Comparison of ENCODE assay signal across 23 mouse cellular contexts in the genomic region with DNA sequence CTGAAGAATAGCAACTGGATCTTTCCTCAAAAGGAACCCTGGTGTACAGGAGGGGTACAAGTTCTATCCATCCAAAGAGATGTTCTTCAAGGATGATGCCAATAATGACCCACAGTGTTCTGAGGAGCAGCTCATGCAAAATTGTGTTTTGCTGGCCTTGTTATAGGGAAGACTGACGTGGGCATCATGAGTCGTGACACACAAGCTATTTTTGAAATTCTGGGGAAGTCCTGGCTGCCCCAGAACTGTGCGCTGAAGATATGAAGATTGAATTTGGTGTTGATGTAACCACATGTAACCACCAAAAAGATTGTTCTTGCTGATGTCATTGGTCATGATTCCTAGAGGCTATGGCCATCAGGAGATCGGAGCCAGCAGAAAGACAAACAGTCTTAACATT. TPM values are rescaled to one million over a fixed set of nuclear protein-coding genes. Genes with fewer than 3 reads are reported as not detected.
"Had no signal": no experiment of that assay in that cellular context is flagged by ENCODE, and none has a peak within 500 bp of the region (broad histone marks: within the 10 kb centered on the region; RNA-seq: fewer than 3 reads in every experiment).

No protein-coding gene starts in this region.

- H3K4me2 ChIP-seq: lung, embryonic 14.5 days; midbrain, embryonic 12.5 days; neural tube, embryonic 13.5 days; neural tube, embryonic 15.5 days; stomach, embryonic 15.5 days had no signal

- DNase-seq: lung, adult 18-20 months; lung, embryonic 14.5 days; lung, postnatal 10 days; lung, postnatal 36 days; midbrain, embryonic 14.5 days; retina, postnatal 1 day; right cerebral cortex, adult 18-20 months; thymus, adult 2 months; thymus, postnatal 25 days; thymus, postnatal 4 days had no signal

- H3K27ac ChIP-seq: midbrain, embryonic 10.5 days; midbrain, embryonic 12.5 days; neural tube, embryonic 13.5 days; neural tube, embryonic 15.5 days; stomach, embryonic 15.5 days; stomach, postnatal 0 days had no signal

- ATAC-seq: midbrain, embryonic 16.5 days had no signal

- H3K4me1 ChIP-seq: midbrain, embryonic 10.5 days; midbrain, embryonic 12.5 days; neural tube, embryonic 13.5 days; neural tube, embryonic 15.5 days; stomach, embryonic 15.5 days had no signal

- H3K9me3 ChIP-seq: midbrain, embryonic 10.5 days; midbrain, embryonic 12.5 days; neural tube, embryonic 13.5 days; neural tube, embryonic 15.5 days; stomach, embryonic 15.5 days had no signal

- H3K36me3 ChIP-seq: midbrain, embryonic 10.5 days; midbrain, embryonic 12.5 days; neural tube, embryonic 13.5 days; neural tube, embryonic 15.5 days; stomach, embryonic 15.5 days had no signal

- H3K4me3 ChIP-seq: midbrain, embryonic 10.5 days; midbrain, embryonic 12.5 days; myocyte; neural tube, embryonic 13.5 days; neural tube, embryonic 15.5 days; stomach, embryonic 15.5 days had no signal

- H3K27me3 ChIP-seq: midbrain, embryonic 12.5 days; neural tube, embryonic 13.5 days; neural tube, embryonic 15.5 days; stomach, embryonic 15.5 days had no signal

- H3K9ac ChIP-seq: lung, embryonic 14.5 days; midbrain, embryonic 12.5 days; neural tube, embryonic 13.5 days; neural tube, embryonic 15.5 days; stomach, embryonic 15.5 days had no signal

RNA-seq across cellular contexts. Expression of gene A1cf, which starts 45.4 kb away (rescaled TPM):
- total RNA-seq: megakaryocyte, adult 5-6 weeks; megakaryocyte-erythroid progenitor cell, adult 5-6 weeks had no signal
- polyA plus RNA-seq: lung, embryonic 14.5 days; lung, embryonic 16.5 days; midbrain, embryonic 10.5 days; midbrain, embryonic 12.5 days; midbrain, embryonic 14.5 days; midbrain, embryonic 16.5 days; myocyte; neural tube, embryonic 11.5 days; neural tube, embryonic 13.5 days; neural tube, embryonic 15.5 days; urinary bladder, adult 2 months had no signal
